Mouse (Mus musculus) urinary bladder, adult 18-20 months (tissue): ENCODE measurements around the gene Ncoa5.

Experiments
- DNase-seq, 2 experiments: peaks; one replicate each; pipeline ENCODE4 v3.0.0; 2022; ENCODE audit warnings: low spot score in 2 of 2, mixed read lengths in 2 of 2

Gene Ncoa5

DNA sequence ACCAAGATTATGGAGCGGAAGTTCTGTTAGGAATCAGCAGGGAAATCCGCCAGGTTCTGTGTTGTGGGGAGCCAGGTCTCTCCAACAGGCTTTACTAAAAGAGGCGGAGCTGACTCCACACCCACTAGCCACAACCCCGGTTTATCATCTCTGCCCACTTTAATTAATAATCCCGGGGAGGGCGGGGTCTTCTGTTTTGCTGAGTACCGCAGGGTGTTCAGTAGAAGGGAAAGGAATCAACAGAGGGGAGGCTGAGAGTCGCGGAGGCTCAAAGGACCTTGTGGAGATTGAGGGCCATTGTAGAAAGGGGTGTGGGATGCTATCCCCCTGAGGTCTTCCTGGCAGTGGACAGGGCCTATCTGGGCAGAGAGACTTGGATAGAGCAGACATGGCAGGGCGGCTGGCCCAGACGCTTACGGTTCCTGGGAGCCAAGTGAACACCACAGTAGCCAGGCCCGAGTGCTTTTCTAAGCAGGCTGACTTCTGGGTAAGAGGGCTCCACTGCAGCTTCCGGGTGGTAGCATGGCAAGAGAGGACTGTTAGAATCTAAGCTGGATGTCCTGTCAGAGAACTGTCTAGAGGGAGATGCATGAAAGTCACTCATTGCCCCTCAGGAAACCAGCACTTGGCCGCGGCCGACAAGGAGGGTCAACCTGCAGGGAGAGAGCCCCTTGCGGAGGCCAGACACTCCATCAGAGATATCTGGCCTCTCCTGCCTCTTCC is 16.3 kb upstream of the Ncoa5 start:
- no peak for DNase-seq

DNA sequence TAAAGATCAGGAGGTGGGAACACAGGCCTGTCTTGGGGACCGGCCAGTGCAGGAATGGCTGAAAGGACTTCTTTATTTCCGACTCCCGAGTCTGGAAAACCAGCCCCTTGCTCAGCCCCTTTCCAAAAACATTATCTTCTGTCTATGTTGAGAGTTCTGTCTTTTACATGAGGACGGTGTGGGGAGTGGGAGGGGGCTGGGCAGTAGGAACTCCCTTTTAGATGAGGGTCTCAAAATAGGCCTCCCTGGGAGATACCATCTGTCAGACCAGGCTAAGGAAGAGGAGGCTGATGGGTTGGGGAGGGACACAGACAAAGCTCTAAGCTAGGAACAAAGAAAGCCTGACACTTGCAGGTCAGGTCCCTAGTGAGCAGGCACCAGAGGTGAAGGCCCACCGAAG is 14.4 kb upstream of the Ncoa5 start:
- no peak for DNase-seq

DNA sequence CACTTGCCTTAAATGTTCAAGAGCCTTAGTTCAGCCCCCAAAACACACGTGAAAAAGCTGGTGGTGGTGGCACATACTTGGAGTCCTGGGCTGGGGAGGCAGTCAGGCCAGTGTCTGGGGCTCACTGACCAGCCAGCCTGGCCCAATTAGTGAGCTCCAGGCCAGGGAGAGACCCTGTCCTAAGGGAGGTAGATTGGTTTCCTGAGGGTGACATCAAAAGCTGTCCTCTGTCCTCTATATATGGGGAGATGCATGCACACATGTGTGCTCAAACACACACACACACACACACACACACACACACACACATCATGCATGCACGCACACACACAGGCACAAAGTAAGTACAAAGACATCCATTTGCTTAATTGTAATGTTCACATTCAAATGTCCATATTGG is 9.1 kb upstream of the Ncoa5 start:
- DNase-seq: no peak

DNA sequence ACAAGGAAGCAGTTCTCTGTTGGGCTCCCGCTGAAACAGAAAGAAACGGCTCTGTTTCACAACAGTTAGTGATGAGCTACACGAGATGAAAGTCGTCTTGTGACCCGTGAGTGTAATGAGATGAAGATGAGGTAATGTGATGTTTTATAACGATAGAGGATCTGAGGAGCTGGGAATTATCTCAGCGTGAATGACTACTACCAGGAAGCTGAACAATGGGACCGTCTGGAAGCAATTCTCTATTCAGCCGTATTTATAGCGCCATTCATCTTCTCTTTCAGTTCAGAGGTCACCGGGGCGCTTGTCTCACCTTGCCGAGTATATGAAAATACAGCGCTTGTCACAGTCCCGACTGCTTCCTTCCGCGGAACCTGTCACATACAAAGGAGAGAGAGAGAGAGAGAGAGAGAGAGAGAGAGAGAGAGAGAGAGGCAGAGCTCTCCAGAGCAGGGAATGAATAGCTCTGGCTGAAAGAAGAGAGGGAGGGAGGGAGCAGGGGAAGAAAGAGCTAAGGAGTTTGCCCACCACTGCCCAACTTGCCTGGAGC is 8.5 kb upstream of the Ncoa5 start:
- DNase-seq: no peak

DNA sequence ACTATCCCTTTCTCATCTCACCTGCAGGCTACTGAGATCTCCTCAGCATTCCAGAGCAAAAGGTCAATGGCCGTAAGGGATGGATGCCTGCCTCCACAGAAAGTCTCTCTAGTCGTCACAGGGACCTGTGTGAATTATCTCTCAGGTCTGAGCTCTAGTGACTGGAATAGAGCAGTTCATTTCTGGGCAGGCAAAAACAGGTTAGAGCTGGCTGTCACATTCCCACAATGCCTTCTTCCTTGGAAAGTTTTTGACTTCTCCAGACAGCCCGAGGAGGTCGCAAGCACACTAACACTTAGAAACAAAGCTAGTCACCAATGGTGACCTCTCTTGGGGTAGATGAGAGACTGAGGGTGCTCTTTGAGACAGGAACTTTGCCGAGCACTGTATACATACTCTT is 7.5 kb upstream of the Ncoa5 start:
- DNase-seq: no peak

DNA sequence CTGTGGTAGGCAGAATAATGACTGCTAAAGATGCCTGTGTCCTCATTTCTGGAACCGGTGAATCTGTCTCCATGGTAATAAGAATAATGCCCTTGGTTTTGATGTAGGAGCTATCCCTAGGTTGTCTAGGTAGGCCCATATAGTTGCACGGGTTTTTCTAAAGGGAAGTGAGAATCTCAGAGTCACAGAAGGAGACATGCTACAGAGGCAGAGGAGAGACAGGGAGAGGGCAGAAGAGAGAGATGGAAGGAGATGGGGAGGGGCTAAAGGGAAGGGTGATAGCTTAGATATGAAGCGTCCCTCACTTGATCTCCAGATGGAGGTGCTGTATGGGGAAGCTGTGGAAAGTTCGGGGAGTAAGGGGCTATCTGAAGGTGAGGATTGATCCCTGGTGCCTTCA is 2.7 kb upstream of the Ncoa5 start:
- no peak for DNase-seq

DNA sequence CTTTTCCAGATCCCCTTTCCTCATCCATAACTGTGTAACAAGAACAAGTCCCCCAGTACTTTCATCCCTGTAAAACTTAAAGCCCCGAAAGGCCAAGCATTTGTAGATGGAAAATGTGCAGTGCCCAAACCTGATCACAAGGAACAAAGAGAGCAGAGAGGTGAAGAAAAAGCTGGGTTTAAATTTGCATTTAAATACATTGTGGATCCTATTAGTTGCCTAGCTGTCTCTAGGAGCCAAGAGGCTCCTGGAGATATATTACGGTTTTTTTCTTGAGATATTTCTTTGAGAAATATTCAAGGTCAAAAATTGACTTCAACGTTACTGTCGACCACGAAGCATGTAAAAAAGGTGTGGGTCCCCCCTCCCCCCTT is 378 bp upstream of the Ncoa5 start:
- no peak for DNase-seq

DNA sequence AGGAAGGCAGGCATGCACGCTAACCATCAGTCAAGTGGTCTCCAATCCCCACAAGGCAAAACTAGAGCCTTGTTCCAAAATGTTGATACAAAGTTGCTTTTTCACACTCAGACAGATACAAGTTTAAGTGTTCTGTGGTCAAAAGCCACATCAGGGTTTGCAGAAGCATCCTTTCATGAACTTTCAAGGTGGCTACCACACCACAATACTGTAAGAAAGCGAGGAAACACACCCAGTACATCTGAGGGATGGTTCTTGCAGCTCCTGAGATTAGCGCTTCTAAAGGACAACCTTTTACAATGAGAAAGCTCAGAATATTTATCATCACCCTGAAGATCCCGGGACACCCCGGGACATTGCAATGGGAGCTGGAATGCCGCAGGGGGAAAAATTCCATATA is 1.4 kb downstream of the Ncoa5 start:
- no peak for DNase-seq

DNA sequence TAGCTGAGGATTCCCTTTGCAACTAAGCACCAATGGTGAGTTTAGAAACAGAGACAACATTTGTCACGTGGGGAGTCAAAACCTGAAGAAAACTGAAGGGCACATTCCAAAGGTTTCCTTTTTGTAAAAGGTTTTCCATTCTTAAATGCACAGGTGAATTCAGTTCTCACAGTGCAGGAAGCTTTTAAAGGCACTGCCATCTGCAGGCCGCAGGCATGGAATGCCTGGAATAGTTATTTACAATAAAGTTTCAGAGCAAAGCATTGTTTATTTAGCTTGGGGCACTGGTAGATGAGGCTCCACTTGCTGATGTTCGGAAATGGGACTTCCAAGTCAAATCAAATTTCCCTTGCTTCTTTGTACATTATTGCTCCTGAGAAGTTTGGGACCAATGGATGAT is 2.1 kb downstream of the Ncoa5 start:
- no peak for DNase-seq

DNA sequence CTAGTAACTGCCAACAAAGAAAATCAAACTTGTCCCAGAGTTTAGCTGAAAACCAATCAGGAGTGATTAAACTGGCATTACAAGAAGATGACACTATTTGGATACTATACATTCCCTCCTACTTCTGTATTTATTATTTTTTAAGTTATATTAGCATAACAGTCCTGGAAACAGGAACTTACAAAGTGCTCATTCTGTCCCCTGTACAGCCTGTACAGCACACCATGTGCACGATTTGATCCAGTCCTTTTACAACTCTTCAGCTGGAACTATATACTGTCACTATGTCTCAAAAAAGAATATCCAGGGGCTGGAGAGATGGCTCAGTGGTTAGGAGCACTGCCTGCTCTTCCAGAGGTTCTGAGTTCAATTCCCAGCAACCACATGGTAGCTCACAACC is 7.5 kb downstream of the Ncoa5 start:
- DNase-seq: no peak

DNA sequence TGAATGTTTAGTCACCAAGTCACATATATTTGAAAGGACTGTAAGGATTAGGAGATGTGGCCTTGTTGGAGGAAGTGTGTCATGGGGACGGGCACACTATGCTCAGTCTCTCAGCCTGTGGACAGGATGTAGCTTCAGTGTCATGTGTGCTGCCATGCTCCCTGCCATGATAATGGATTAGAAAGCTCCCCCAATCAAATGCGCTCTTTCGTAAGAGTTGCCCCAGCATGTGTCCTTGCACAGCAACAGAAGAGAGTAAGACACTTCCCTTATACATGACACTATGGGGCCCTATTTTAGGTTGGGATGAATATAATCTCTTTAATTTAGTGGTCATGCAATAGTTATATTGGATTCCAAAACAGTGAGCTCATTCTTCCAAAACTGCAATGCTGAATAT is 14.2 kb downstream of the Ncoa5 start:
- DNase-seq: no peak

DNA sequence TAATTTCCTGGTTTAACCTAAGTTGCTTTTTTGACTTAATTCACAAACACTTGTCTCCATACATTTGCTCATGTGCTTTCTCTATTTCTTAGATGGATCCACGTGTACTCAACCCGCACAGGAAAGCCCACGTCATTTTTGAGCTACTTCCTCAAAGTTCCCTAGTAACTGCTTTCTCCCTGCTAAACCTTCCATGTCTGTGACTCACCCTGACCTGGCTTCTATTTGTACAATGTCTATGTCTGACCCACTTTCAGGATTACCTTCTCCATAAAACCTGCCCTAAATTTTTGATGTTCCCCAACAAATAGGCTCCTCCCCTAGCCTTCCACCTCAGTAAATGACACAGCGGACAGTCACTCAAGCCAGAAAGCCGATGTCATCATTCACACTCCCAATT is 19.7 kb downstream of the Ncoa5 start:
- no peak for DNase-seq

DNA sequence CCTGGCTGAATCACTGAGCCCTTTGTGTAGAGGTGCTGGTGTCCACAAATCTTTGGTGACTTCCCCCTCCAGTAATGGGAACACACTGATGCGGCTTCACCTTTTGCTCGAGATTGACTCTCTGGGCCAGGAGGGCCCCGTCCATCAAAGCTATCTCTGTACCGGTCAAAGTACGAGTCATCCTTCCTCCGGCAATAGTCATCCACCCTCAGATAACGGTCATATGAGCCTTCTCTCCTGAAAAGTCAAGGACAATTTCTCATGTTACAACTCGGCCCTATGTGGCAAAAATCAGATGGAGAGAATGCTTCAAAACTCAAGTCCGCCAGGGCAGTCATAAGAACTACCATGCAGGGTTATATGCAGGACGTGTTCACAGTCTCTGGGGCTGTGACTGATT is 24.3 kb downstream of the Ncoa5 start:
- DNase-seq: no peak

DNA sequence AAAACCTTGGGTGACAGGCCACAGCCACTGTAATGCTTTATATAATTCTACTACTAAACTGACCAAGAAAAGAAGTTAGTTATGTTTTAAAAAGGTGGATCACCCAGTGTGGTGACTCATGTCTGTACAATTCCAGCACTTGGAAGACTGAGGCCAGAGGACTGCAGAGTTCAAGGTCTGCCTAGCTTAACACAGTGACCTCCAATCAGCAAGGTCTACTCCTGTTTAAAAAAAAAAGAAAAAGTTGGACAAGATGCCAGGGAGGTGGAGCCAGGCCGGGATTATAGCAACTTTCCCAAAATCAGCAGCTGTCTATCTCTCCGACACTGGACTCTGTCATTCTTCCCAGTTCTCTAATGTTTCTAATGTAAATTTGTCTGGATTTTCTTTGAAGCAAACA is 25.1 kb downstream of the Ncoa5 start:
- DNase-seq: no peak

DNA sequence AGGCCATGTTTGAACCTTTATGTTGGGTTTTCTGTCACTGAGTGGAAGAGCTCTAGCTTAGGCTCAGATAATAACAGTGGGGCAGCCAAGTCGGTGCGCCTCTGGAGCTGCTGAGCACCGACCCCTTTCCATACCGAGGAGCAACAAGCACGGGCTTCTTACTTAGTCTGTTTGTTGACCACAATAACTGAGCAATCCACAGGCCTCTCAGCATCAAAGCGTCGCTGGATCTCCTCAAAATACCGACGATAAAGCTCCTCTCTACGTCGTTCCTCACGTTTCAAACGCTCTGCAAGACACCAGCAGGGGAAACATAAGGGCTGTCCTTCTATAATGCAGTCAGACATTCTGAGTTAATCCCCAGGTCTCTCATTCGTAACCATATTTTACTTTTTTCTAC is 25.5 kb downstream of the Ncoa5 start:
- DNase-seq: no peak

DNA sequence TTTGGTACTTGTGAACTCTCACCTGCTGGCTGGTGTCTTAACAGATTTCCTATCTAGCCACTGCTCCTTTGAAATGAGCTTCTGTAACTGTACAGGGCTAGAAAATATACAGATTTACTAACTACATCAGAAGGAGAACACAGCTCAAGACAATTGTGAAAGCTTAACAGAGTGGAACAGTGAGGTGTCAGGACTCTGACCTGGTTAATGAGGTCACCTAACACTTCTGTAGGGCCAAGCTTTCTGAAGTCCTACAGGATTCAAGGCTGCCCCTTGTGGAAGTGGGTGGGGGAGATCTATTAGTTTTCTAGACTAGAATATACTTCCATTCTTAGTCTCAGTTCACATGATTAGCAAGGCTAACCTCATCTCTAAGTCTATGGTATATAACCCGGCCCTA is 26.7 kb downstream of the Ncoa5 start:
- DNase-seq: no peak

DNA sequence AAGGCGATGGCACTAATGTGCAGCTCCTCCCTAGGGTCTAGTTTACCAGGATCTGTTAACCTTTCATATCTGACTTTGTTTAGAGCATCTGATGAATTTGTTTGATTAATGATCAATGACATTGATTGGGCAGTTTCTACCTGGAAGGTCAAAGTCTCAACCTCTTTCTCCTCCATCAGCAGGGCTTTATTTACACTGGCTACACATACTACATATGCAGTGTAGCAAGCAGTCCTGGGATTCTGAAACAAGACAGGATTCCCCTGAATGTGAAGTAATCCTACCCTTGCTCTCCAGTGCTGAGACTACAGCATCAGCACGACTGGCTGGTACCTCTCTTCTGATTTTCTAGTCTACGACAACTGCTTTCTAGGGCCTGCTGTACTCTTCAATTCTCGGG is 27.9 kb downstream of the Ncoa5 start:
- DNase-seq: no peak

DNA sequence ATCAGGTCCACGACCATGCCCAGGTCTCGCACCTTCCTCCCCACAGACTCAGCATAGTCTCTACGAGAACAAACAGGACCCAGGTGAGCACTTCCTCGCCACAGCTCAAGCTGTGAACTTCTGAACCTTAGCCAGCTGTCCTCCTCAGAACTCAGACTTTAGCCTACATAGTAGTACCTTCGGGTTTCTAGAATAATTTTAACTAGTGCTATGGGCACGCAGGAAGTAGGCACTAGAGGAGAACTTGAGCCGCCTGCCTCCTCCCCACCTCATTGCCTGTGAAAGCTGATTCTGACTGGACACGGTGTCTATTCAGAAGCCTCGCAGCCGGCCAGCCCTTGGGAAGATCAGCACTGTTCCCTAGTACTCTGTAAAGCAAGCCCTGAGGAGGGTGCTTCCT is 30.4 kb downstream of the Ncoa5 start:
- no peak for DNase-seq

DNA sequence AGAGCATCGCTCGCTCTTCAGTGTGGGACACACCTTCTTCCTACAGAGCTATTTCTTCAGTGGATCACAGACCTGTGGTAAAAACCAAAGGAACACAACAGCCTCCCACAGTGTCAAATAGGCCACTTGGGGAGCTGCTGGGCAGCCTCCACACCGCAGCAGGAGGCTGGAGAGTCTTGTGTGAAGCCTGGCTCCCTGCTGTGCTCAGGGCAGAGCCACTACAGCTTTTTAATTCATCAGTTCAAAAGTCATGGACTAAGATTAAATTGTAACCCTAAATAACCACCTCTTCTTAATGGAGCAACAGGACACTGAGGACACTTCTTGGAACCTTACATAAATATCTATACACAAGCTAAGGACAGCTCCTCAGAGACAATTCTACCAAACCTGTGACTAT is 31.6 kb downstream of the Ncoa5 start:
- no peak for DNase-seq

DNA sequence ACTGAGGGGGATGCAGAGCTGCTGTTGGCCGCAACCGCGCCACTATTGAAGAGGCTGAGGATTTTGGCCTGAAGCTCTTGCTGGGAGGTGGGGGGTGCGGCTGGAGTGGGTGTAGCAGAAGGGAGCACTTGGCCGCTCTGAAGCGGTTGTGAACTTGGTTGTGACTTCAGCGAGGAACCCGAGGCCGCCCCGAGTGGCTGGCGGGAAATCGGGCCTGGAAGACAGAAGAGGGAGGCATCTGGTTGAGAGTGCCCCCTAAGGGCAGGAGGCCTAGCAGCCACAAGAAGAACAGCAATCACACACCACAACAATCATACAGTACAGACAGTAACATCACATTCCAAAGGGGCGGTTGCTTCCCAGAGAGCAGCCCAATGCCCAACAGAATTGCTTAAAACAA is 32.7 kb downstream of the Ncoa5 start:
- no peak for DNase-seq

DNA sequence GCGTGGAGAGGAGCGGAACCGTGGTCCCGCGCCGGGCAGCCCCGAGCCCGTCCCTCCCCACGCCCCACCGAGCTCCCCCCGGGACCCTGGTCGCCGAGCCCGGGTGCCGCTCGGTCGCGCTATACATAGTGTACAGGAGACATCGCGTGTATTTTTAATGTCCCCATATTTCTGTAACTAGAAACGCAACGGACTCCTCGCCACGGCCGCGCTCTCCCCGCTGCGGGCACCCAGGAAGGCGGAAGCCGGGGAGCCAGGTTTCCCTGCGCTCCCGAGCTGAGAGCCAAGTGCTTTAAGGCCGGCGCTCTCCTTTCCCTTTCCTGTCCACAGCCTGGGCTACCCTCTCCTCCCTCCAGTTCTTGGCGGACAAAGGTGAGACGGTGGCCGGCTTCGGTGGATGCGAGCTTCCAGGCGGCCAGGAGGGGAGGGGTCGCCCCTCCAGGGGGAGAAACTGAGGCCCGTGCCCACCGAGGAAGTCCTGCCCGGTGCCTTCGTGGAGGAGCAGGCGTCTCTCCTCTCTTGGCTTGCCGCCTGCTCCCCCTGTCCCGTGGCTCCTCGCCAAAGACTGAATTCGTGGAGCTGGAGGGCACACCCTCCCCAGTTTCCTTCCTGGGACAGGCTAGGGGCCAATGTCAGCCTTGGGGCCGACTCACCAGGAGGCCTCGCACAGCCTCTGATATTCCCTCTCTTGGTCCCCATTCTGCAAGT is 36.8 kb downstream of the Ncoa5 start:
- DNase-seq: no peak

DNA sequence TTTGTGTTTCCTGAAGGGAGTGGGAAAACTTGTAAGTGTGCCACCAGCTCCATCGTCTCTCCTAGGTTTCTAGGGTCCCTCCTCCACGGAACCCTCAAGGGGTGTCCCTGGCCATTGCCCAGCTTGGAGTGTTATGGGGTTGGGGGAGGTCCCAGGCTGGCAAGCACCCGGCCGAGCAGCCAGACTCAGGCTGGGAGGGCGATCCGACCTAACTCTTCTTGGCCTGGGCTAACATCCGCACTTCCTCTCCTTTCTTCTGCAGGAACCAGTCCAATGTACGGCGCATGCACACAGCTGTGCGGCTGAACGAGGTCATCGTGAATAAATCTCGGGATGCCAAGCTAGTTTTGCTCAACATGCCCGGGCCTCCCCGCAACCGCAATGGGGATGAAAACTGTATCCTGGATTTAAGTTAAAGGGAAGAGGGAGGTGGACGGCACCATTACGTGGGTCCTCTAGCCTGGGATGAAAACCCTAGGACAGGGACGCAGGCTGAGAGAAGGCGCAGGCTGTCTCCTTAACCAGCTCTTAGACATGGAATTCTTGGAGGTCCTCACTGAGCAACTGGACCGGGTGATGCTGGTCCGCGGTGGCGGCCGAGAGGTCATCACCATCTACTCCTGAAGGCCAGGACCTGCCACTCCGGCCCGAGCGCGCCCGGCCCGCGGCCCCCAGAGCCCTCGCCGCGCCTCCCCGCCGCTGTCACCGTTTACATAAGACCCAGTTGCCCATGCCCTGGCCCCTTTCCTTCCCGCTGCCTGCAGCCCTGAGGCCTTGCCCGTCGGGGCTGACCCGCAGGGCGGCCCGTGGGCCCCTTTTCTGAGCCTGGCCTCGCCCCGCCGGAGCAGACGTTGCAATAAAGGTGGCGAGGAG is 37.6 kb downstream of the Ncoa5 start:
- no peak for DNase-seq

DNA sequence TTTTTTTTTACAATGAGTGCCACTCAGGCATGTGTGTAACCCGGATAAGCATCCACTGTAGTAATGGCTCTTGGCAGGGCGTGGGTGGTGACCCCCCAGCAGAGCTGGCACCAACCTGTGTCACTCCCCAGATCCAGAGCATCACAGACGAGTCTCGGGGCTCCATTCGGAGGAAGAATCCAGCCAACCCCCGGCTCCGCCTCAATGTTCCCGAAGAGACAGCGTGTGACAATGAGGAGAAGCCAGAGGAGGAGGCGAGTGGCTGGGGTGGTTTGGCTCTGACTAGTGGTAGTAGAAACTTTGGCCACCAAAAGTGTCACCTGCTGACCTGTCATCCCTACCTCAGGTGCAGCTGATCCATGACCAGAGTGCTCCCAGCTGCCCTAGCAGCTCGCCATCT is 38.7 kb downstream of the Ncoa5 start:
- DNase-seq: no peak
